Mouse (Mus musculus) small intestine, adult 2 months (tissue): Measurements from ENCODE around the gene Ptpro.

Source experiments
- CTCF ChIP-seq: fragments of 200-500 bp; IDR thresholded peaks from 2 replicates; pipeline ENCODE4 v1.5.1; 2012; ENCODE audit warnings: low read depth, mild to moderate bottlenecking, control low read depth, inconsistent platforms, low read length, moderate library complexity, mixed read lengths; ENCODE audit not compliant: insufficient replicate concordance, insufficient read length; ENCODE audit errors: extremely low read depth
- POLR2A ChIP-seq: fragments of 200-500 bp; IDR thresholded peaks from 2 replicates; pipeline ENCODE4 v1.6.1; 2012; ENCODE audit warnings: low read depth, mild to moderate bottlenecking, control low read depth, inconsistent platforms, low read length, moderate library complexity

- no peak for TF ChIP-seq POLR2A
- no peak for TF ChIP-seq CTCF
These were observed 215.6 kb downstream of the Ptpro start for GRCm38 (mm10) chr6:137467696-137468095.
